Mouse (Mus musculus) thymus, adult 2 months (tissue): Measurements from ENCODE around the gene Lrch3.
"Not testable (repeated sequence)": the region's sequence is repeated elsewhere in the genome, so short reads cannot be mapped to it uniquely, and the experiment has no call there.

Experiments
- CTCF ChIP-seq: fragments of 200-500 bp; IDR thresholded peaks from 2 replicates; pipeline ENCODE4 v1.5.1; 2012; ENCODE audit warnings: mild to moderate bottlenecking, control low read depth, low read length, moderate library complexity, borderline replicate concordance; ENCODE audit not compliant: control insufficient read depth, poor library complexity, insufficient read depth; ENCODE audit errors: extremely low read depth
- POLR2A ChIP-seq: fragments of 200-500 bp; IDR thresholded peaks from 2 replicates; pipeline ENCODE4 v1.6.1; 2012; ENCODE audit warnings: mild to moderate bottlenecking, low read length, control low read depth, moderate library complexity; ENCODE audit not compliant: control insufficient read depth, poor library complexity, insufficient read depth; ENCODE audit errors: extremely low read depth

DNA sequence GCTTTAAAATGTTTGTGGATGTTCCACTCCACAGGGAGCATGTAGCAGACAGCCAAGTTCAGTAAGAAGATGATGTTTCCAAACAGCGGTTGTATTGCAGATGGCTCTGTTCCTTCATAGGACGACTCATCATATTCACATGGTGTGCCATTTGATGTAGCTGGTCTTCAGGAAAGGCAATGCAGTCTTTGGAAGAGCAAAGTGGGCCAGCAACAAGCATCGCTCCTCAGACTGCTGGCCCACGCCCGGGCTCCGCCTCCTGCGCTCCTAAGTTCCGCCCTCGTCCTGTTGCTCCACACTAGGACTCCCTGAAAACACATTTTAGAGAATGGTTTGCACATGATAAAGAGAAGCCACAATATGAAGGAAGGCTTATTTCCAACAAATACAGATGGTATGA is 12.7 kb downstream of the Lrch3 start:
- not testable (repeated sequence) for TF ChIP-seq CTCF, POLR2A
